Mouse (Mus musculus): ENCODE results near the gene Bet1l. TPM values are rescaled to one million over a fixed set of nuclear protein-coding genes. Genes with fewer than 3 reads are reported as not detected.

Gene Bet1l
- polyA plus RNA-seq, 1 experiment from 2014 or later: 42.4 TPM

- WGBS: under 1% methylated on average over 59 of the region's 59 CpGs
- no peaks in the 10 kb centered on the region for H3K9me3 ChIP-seq
- peak within 1 kb of the TSS; percentile 69 for H3K4me2 ChIP-seq
- peak within 1 kb of the TSS; percentile 93 for H3K9ac ChIP-seq
- peak within 1 kb of the TSS; percentile 86 for H3K27ac ChIP-seq (replicated peaks)
- H3K4me3 ChIP-seq: peak within 1 kb of the TSS; percentile 91
- peaks cover 35% of the 10 kb centered on the region for H3K36me3 ChIP-seq
- H3K27me3 ChIP-seq: no peaks in the 10 kb centered on the region
- peak; percentile 98 for ATAC-seq (ENCODE audit: low read depth)
- peaks cover 26% of the 10 kb centered on the region for H3K4me1 ChIP-seq (replicated peaks)
Measured at GRCm38 (mm10) chr7:140881696-140882468, 24.5 kb upstream of the Bet1l start, which contains the start of the genes Psmd13 and Sirt3. TSS of gene Psmd13 (plus strand) at chr7:140881968. TSS of gene Sirt3 (minus strand) at chr7:140882309.

GRCm38 (mm10) chr7:140880865-140881515 is 23.6 kb upstream of the Bet1l start:
- peaks cover 26% of the 10 kb centered on the region for H3K4me1 ChIP-seq (replicated peaks)
- peak overlapping the region; percentile 91 for H3K4me3 ChIP-seq
- peak overlapping the region; percentile 93 for H3K9ac ChIP-seq
- H3K27ac ChIP-seq (replicated peaks): peak overlapping the region; percentile 86
- 26% methylated on average over 8 of the region's 8 CpGs for WGBS
- no peak for ATAC-seq (ENCODE audit: low read depth)
- H3K27me3 ChIP-seq: no peaks in the 10 kb centered on the region
- H3K4me2 ChIP-seq: peak overlapping the region; percentile 69
- no peaks in the 10 kb centered on the region for H3K9me3 ChIP-seq
- peaks cover 35% of the 10 kb centered on the region for H3K36me3 ChIP-seq

- ATAC-seq (ENCODE audit: low read depth): no peak
- Histone ChIP-seq H3K9ac (peak overlapping the region; percentile 18; the same call in 1 of the 2 replicates), H3K4me1 (replicated peaks) (peaks cover 26% of the 10 kb centered on the region), H3K9me3 (no peaks in the 10 kb centered on the region), H3K27ac (replicated peaks) (no peak overlapping the region), H3K27me3 (no peaks in the 10 kb centered on the region), H3K36me3 (peaks cover 35% of the 10 kb centered on the region), H3K4me2 (peak overlapping the region; percentile 69; the same call in 1 of the 2 replicates), H3K4me3 (0 out of 2 replicates have a peak overlapping the region, but pooled peaks have one; percentile 91)
- 90% methylated on average over 3 of the region's 3 CpGs for WGBS
Measured at GRCm38 (mm10) chr7:140880419-140880818, 23.0 kb upstream of the Bet1l start.

GRCm38 (mm10) chr7:140879355-140879754 is 22.0 kb upstream of the Bet1l start:
- H3K27me3 ChIP-seq: no peaks in the 10 kb centered on the region
- H3K9me3 ChIP-seq: no peaks in the 10 kb centered on the region
- no peak overlapping the region for H3K4me3 ChIP-seq
- peaks cover 37% of the 10 kb centered on the region for H3K36me3 ChIP-seq
- H3K4me1 ChIP-seq (replicated peaks): peaks cover 26% of the 10 kb centered on the region
- no peak overlapping the region for H3K4me2 ChIP-seq
- WGBS: 94% methylated on average over 7 of the region's 7 CpGs
- no peak for ATAC-seq (ENCODE audit: low read depth)
- H3K9ac ChIP-seq: no peak overlapping the region
- H3K27ac ChIP-seq (replicated peaks): no peak overlapping the region

- Histone ChIP-seq H3K4me1 (replicated peaks) (peaks cover 10% of the 10 kb centered on the region), H3K27ac (replicated peaks) (no peak overlapping the region), H3K9ac (no peak overlapping the region), H3K9me3 (no peaks in the 10 kb centered on the region), H3K36me3 (peaks cover 38% of the 10 kb centered on the region), H3K4me2 (no peak overlapping the region), H3K4me3 (no peak overlapping the region), H3K27me3 (no peaks in the 10 kb centered on the region)
- no peak for ATAC-seq (ENCODE audit: low read depth)
- WGBS: 87% methylated on average over 6 of the region's 6 CpGs
Measured at GRCm38 (mm10) chr7:140877364-140877763, 20.0 kb upstream of the Bet1l start.

- Histone ChIP-seq H3K4me1 (replicated peaks) (no peaks in the 10 kb centered on the region), H3K4me2 (no peak overlapping the region), H3K27me3 (no peaks in the 10 kb centered on the region), H3K36me3 (peaks cover 51% of the 10 kb centered on the region), H3K27ac (replicated peaks) (no peak overlapping the region), H3K9me3 (no peaks in the 10 kb centered on the region), H3K4me3 (no peak overlapping the region), H3K9ac (no peak overlapping the region)
- no peak for ATAC-seq (ENCODE audit: low read depth)
- 91% methylated on average over 4 of the region's 4 CpGs for WGBS
Measured at GRCm38 (mm10) chr7:140874224-140874623, 16.8 kb upstream of the Bet1l start.

- Histone ChIP-seq H3K36me3 (peaks cover 74% of the 10 kb centered on the region), H3K27ac (replicated peaks) (no peak overlapping the region), H3K4me3 (no peak overlapping the region), H3K9ac (no peak overlapping the region), H3K27me3 (no peaks in the 10 kb centered on the region), H3K4me1 (replicated peaks) (peaks cover 8% of the 10 kb centered on the region), H3K4me2 (no peak overlapping the region), H3K9me3 (no peaks in the 10 kb centered on the region)
- ATAC-seq (ENCODE audit: low read depth): no peak
- WGBS: 91% methylated on average over 12 of the region's 12 CpGs
Measured at GRCm38 (mm10) chr7:140864761-140865160, 7.4 kb upstream of the Bet1l start.

GRCm38 (mm10) chr7:140860728-140861127 is 3.4 kb upstream of the Bet1l start:
- no peaks in the 10 kb centered on the region for H3K27me3 ChIP-seq
- no peak for ATAC-seq (ENCODE audit: low read depth)
- H3K4me1 ChIP-seq (replicated peaks): peaks cover 30% of the 10 kb centered on the region
- H3K27ac ChIP-seq (replicated peaks): no peak overlapping the region
- no peak overlapping the region for H3K4me2 ChIP-seq
- H3K4me3 ChIP-seq: no peak overlapping the region
- H3K9me3 ChIP-seq: no peaks in the 10 kb centered on the region
- peaks cover 66% of the 10 kb centered on the region for H3K36me3 ChIP-seq
- no peak overlapping the region for H3K9ac ChIP-seq
- WGBS: 92% methylated on average over 5 of the region's 5 CpGs

GRCm38 (mm10) chr7:140859997-140860396 is 2.6 kb upstream of the Bet1l start:
- Histone ChIP-seq H3K9ac (0 out of 2 replicates have a peak overlapping the region, but pooled peaks have one; percentile 0), H3K27ac (replicated peaks) (no peak overlapping the region), H3K4me1 (replicated peaks) (peaks cover 37% of the 10 kb centered on the region), H3K4me3 (no peak overlapping the region), H3K4me2 (peak overlapping the region; percentile 99; the same call in 1 of the 2 replicates), H3K9me3 (no peaks in the 10 kb centered on the region), H3K36me3 (peaks cover 66% of the 10 kb centered on the region), H3K27me3 (no peaks in the 10 kb centered on the region)
- WGBS: 71% methylated on average over 6 of the region's 6 CpGs
- ATAC-seq (ENCODE audit: low read depth): no peak

- Histone ChIP-seq H3K9ac (peak overlapping the region; percentile 95), H3K4me1 (replicated peaks) (peaks cover 42% of the 10 kb centered on the region), H3K27me3 (no peaks in the 10 kb centered on the region), H3K4me3 (peak overlapping the region; percentile 67), H3K4me2 (peak overlapping the region; percentile 99), H3K9me3 (no peaks in the 10 kb centered on the region), H3K27ac (replicated peaks) (no peak overlapping the region), H3K36me3 (peaks cover 65% of the 10 kb centered on the region)
- WGBS: 94% methylated on average over 8 of the region's 8 CpGs
- ATAC-seq (ENCODE audit: low read depth): no peak
Measured at GRCm38 (mm10) chr7:140858746-140859145, 1.4 kb upstream of the Bet1l start.

GRCm38 (mm10) chr7:140856785-140857549 is 410 bp downstream of the Bet1l start, which contains the start of gene Ric8a:
TSS of gene Ric8a (plus strand) at chr7:140856957.
- H3K36me3 ChIP-seq: peaks cover 65% of the 10 kb centered on the region
- H3K4me2 ChIP-seq: peak within 1 kb of the TSS; percentile 99
- peak within 1 kb of the TSS; percentile 67 for H3K4me3 ChIP-seq
- ATAC-seq (ENCODE audit: low read depth): peak; percentile 80
- under 1% methylated on average over 50 of the region's 50 CpGs for WGBS
- peaks cover 42% of the 10 kb centered on the region for H3K4me1 ChIP-seq (replicated peaks)
- H3K27me3 ChIP-seq: no peaks in the 10 kb centered on the region
- H3K27ac ChIP-seq (replicated peaks): peak within 1 kb of the TSS; percentile 93
- H3K9me3 ChIP-seq: no peaks in the 10 kb centered on the region
- peak within 1 kb of the TSS; percentile 95 for H3K9ac ChIP-seq

Measured in neural tube, embryonic 13.5 days (tissue).